Mouse (Mus musculus): ENCODE data around the gene Glcci1.

Gene Glcci1

DNA sequence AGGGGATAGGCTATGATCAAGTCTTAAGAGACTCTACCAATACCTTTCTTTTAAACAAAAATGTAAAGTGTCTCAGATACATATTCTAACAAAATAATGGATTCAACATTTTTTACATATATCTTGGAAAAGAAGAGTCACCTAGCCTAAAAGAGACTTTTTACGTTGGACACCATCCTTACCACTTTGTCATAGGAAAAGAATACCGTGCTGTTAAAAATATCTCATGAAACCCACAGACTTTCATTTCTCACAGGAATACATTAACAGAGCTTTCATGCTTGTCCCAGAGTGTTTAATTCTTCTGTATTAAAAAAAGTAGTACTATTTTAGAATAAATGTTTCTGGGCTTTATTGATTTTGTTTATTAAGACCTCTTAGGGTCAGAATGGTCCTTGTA, 41.8 kb downstream of the Glcci1 start:
- no peaks in the 10 kb centered on the region for H3K9me3 ChIP-seq (ENCODE audit: low read length)
- TF ChIP-seq CTCF (conservative IDR thresholded peaks at IDR 0.05; ENCODE audit: low read length) = no peak
- no peak for TF ChIP-seq POU5F1 (IDR thresholded peaks at IDR 0.05; ENCODE audit: borderline replicate concordance, low read length)
- no peak for TF ChIP-seq NANOG (IDR thresholded peaks at IDR 0.05; ENCODE audit: borderline replicate concordance, low read length)
- H3K4me1 ChIP-seq (replicated peaks; ENCODE audit: low read depth, low read length) = no peaks in the 10 kb centered on the region
- H3K27me3 ChIP-seq (ENCODE audit: insufficient read depth, low read length) = no peaks in the 10 kb centered on the region
- no peak overlapping the region for H3K4me3 ChIP-seq (replicated peaks; ENCODE audit: low read length)
- no peaks in the 10 kb centered on the region for H3K36me3 ChIP-seq (ENCODE audit: insufficient read depth, low read length)

DNA sequence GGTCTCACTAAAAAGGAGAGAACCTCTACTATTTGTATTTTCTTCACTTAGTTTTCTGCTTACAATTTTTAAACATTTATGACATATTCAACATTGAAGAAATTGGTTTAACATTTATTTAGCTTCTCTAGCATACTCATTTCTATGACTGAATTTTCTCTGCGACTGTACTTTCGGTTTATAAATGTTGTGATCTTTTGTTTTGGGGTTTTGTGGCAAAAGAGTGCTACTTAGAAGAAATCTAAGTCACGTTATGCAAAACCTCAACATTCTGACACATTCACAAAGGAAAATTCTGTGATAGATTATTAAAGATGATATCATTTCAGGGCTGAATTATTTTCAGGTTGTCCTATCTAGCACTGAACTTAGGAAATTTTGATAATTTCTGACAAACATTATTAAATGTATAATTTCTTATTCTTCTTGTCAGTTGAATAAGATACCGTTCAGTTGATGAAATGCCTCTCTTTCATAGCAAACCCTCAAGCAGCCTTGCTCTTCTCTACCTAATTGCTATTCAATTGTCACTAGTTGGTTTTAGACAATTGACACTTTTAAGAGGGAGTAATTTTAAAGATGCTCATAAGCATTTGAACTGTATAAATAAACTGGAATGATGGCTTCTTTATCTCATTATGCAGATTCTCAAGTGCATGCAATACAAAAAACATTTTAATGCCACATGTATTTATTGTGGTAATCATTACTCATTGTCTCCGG, 47.6 kb downstream of the Glcci1 start:
- no peak overlapping the region for H3K4me3 ChIP-seq (replicated peaks; ENCODE audit: low read length)
- H3K9me3 ChIP-seq (ENCODE audit: low read length) = no peaks in the 10 kb centered on the region
- H3K36me3 ChIP-seq (ENCODE audit: insufficient read depth, low read length) = no peaks in the 10 kb centered on the region
- TF ChIP-seq CTCF (conservative IDR thresholded peaks at IDR 0.05; ENCODE audit: low read length) = no peak
- no peak for TF ChIP-seq POU5F1 (IDR thresholded peaks at IDR 0.05; ENCODE audit: borderline replicate concordance, low read length)
- no peak for TF ChIP-seq NANOG (IDR thresholded peaks at IDR 0.05; ENCODE audit: borderline replicate concordance, low read length)
- H3K4me1 ChIP-seq (replicated peaks; ENCODE audit: low read depth, low read length) = no peaks in the 10 kb centered on the region
- no peaks in the 10 kb centered on the region for H3K27me3 ChIP-seq (ENCODE audit: insufficient read depth, low read length)

DNA sequence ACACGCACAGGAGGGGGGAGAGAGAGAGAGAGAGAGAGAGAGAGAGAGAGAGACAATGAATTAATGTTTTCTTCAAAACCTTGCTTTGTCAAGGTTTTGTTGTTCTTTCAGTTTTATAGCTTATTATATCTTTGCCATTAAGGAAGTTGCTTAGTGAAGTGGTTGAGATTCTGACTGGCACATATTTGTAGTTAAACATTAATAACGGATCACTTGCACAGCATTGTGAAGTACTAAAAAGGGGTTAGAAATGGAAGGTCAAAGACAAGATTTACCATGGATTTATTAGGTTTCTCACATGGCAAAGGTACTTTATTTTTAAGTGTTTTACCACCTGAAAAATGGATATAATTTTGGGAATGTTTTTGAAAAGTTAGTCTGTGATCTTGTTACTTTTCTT, 51.3 kb downstream of the Glcci1 start:
- H3K4me3 ChIP-seq (replicated peaks; ENCODE audit: low read length) = no peak overlapping the region
- no peak for TF ChIP-seq CTCF (conservative IDR thresholded peaks at IDR 0.05; ENCODE audit: low read length)
- no peak for TF ChIP-seq POU5F1 (IDR thresholded peaks at IDR 0.05; ENCODE audit: borderline replicate concordance, low read length)
- no peak for TF ChIP-seq NANOG (IDR thresholded peaks at IDR 0.05; ENCODE audit: borderline replicate concordance, low read length)
- H3K36me3 ChIP-seq (ENCODE audit: insufficient read depth, low read length) = no peaks in the 10 kb centered on the region
- no peaks in the 10 kb centered on the region for H3K9me3 ChIP-seq (ENCODE audit: low read length)
- H3K4me1 ChIP-seq (replicated peaks; ENCODE audit: low read depth, low read length) = no peaks in the 10 kb centered on the region
- no peaks in the 10 kb centered on the region for H3K27me3 ChIP-seq (ENCODE audit: insufficient read depth, low read length)

DNA sequence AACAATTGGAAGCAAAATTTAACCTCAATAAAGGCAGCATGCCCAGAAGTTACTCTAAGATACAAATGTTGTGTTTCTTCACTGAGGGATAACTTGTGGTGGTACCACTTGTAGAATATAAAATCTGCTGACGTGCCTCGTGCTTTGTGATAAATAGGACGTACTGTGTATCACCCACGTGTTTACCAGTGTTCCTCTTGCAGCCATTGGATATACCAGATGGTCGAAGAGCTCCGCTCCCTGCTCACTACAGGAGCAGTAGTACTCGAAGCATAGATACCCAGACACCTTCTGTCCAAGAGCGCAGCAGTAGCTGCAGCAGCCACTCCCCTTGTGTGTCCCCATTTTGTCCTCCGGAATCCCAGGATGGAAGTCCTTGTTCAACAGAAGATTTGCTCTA, 73.0 kb downstream of the Glcci1 start:
- TF ChIP-seq POU5F1 (IDR thresholded peaks at IDR 0.05; ENCODE audit: borderline replicate concordance, low read length) (no peak), NANOG (IDR thresholded peaks at IDR 0.05; ENCODE audit: borderline replicate concordance, low read length) (no peak), CTCF (conservative IDR thresholded peaks at IDR 0.05; ENCODE audit: low read length) (no peak)
- no peaks in the 10 kb centered on the region for H3K9me3 ChIP-seq (ENCODE audit: low read length)
- no peaks in the 10 kb centered on the region for H3K36me3 ChIP-seq (ENCODE audit: insufficient read depth, low read length)
- H3K4me1 ChIP-seq (replicated peaks; ENCODE audit: low read depth, low read length) = no peaks in the 10 kb centered on the region
- H3K27me3 ChIP-seq (ENCODE audit: insufficient read depth, low read length) = no peaks in the 10 kb centered on the region
- H3K4me3 ChIP-seq (replicated peaks; ENCODE audit: low read length) = no peak overlapping the region

DNA sequence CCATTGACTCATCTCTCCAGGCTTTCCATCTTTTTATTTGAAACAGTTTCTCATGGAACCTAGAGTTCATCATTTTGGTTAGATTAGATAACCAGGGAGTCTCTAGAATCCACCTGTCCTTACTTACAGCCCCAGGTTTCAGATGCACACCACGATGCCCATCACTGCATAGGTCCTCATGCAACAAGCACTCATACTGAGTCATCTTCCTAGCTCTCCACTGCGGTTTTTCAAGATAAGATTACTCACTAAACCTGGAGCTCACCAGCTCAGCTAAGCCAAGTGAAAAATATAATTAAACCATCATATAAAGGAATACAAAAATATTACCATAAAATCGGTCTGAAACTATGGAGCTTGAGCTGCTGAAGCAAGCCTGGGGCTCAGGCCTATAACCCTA, 74.5 kb downstream of the Glcci1 start:
- Histone ChIP-seq H3K4me3 (replicated peaks; ENCODE audit: low read length) (no peak overlapping the region), H3K36me3 (ENCODE audit: insufficient read depth, low read length) (no peaks in the 10 kb centered on the region), H3K27me3 (ENCODE audit: insufficient read depth, low read length) (no peaks in the 10 kb centered on the region), H3K4me1 (replicated peaks; ENCODE audit: low read depth, low read length) (no peaks in the 10 kb centered on the region), H3K9me3 (ENCODE audit: low read length) (no peaks in the 10 kb centered on the region)
- TF ChIP-seq NANOG (IDR thresholded peaks at IDR 0.05; ENCODE audit: borderline replicate concordance, low read length) (no peak), POU5F1 (IDR thresholded peaks at IDR 0.05; ENCODE audit: borderline replicate concordance, low read length) (no peak), CTCF (conservative IDR thresholded peaks at IDR 0.05; ENCODE audit: low read length) (no peak)

DNA sequence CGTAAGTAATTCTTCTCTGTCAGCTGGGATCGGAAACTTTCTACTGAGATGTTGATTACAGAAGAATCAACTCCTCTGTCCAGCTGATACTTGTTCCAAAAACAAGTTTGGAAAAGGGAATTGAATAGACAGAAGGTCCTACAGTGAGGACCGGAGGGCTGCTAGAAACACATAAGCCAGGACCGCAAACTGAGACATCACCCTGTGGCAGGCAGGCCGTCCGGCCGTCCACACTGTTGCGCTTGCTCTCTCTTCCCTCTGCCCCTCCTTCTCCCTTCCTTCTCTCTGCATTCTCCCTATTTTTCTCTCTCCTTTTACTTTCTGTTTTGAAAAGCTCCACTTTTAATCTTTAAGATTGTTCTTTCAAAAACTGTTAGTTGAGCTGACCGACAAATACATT, 82.3 kb downstream of the Glcci1 start:
- TF ChIP-seq POU5F1 (IDR thresholded peaks at IDR 0.05; ENCODE audit: borderline replicate concordance, low read length) (no peak), CTCF (conservative IDR thresholded peaks at IDR 0.05; ENCODE audit: low read length) (no peak), NANOG (IDR thresholded peaks at IDR 0.05; ENCODE audit: borderline replicate concordance, low read length) (no peak)
- no peaks in the 10 kb centered on the region for H3K36me3 ChIP-seq (ENCODE audit: insufficient read depth, low read length)
- H3K27me3 ChIP-seq (ENCODE audit: insufficient read depth, low read length) = no peaks in the 10 kb centered on the region
- no peaks in the 10 kb centered on the region for H3K4me1 ChIP-seq (replicated peaks; ENCODE audit: low read depth, low read length)
- H3K9me3 ChIP-seq (ENCODE audit: low read length) = 0 out of 2 replicates have a peak, but pooled peaks cover 5% of the 10 kb centered on the region
- no peak overlapping the region for H3K4me3 ChIP-seq (replicated peaks; ENCODE audit: low read length)

DNA sequence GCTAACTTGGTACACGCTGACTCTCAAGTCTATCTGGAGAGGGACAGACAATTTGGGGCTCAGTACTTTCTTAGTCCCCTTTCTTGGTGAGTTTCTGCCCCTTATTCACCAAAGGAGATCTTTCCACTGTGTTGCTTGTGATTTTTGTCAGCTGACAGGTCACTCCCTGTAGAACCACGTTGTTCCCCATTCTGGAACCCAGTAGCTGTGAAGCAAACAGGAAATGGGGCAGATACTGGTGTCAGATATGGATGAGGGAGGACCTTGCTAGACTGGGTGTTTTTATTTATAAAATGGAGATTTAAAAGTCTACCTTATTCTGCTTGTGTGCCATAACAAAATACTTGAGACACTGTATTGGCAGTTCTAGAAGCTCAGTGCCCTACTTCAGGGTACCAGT, 108.0 kb downstream of the Glcci1 start:
- TF ChIP-seq CTCF (conservative IDR thresholded peaks at IDR 0.05; ENCODE audit: low read length) (no peak), POU5F1 (IDR thresholded peaks at IDR 0.05; ENCODE audit: borderline replicate concordance, low read length) (no peak), NANOG (IDR thresholded peaks at IDR 0.05; ENCODE audit: borderline replicate concordance, low read length) (no peak)
- no peak overlapping the region for H3K4me3 ChIP-seq (replicated peaks; ENCODE audit: low read length)
- H3K9me3 ChIP-seq (ENCODE audit: low read length) = no peaks in the 10 kb centered on the region
- H3K36me3 ChIP-seq (ENCODE audit: insufficient read depth, low read length) = no peaks in the 10 kb centered on the region
- no peaks in the 10 kb centered on the region for H3K27me3 ChIP-seq (ENCODE audit: insufficient read depth, low read length)
- no peaks in the 10 kb centered on the region for H3K4me1 ChIP-seq (replicated peaks; ENCODE audit: low read depth, low read length)

DNA sequence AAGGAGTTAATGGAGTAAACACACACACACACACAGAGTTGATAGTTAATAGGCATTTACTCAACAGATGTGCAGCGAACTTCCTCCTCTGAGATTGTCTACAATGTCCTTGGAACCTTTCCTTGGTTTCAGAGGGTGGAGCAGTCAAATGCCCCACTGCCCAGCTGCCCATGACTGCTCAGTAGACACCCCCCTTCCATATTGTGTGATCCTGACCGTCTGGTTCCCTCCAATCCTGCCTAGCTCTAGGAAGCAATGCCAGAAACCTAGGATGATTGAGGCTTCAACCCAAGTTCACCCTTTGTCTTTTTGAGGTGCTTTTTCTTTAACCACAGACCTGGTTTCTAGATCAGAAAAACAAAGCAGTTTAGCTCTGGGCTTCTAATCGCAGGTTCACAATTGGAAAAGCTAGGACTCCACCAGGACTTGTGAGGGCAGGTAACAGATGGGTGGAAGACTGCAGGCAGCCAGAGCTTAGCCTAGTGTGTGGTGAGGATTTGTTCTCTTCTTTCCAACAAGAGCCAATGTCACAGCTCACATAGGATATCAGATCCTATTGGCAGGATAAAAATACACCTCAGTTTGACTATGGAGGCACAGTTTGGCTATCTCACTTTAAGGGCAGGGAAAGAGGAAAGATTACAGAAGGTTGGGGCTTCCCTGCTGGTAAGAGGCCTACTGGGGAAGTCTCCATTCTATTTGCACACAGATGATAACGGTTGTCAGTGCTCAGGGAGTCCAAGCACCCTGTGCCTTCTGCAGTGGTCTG, 110.4 kb downstream of the Glcci1 start:
- Histone ChIP-seq H3K4me3 (replicated peaks; ENCODE audit: low read length) (no peak overlapping the region), H3K4me1 (replicated peaks; ENCODE audit: low read depth, low read length) (no peaks in the 10 kb centered on the region), H3K36me3 (ENCODE audit: insufficient read depth, low read length) (no peaks in the 10 kb centered on the region), H3K27me3 (ENCODE audit: insufficient read depth, low read length) (no peaks in the 10 kb centered on the region), H3K9me3 (ENCODE audit: low read length) (no peaks in the 10 kb centered on the region)
- TF ChIP-seq CTCF (conservative IDR thresholded peaks at IDR 0.05; ENCODE audit: low read length) (no peak), NANOG (IDR thresholded peaks at IDR 0.05; ENCODE audit: borderline replicate concordance, low read length) (no peak), POU5F1 (IDR thresholded peaks at IDR 0.05; ENCODE audit: borderline replicate concordance, low read length) (no peak)
